Mouse (Mus musculus): ENCODE measurements at regions not wholly inside any gene's neighbourhood (a gene's known extent, or its start where the extent isn't known, plus 50 kb on each side); places are given as distances from the start of the nearest gene placed in this dataset.

DNA sequence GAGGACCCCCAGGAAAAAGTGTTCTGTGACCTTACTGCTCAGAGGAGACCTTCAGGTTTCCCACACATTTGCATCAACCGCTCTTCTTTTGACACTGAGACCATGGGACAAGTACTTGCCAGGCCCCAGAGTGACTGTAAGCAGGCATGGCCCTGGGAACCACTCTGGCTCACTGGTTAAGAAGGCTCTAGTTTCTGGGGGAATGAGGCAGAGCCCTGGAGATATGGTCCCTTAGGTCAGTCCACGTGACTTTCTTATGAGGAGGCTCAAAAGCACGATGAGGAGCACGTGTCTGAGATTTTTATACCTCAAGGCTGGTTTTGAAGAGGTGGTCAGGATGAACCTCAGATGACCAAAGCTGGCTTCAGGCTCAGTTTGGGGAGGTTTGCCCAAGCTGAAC is 72.1 kb upstream of the Ppara start:
- Histone ChIP-seq H3K4me1 (peaks cover 21% of the 10 kb centered on the region), H3K36me3 (no peaks in the 10 kb centered on the region), H3K9me3 (no peaks in the 10 kb centered on the region), H3K27me3 (0 out of 2 replicates have a peak, but pooled peaks cover 3% of the 10 kb centered on the region), H3K27ac (replicated peaks) (no peak overlapping the region), H3K4me2 (replicated peaks) (no peak overlapping the region), H3K9ac (replicated peaks) (no peak overlapping the region), H3K4me3 (no peak overlapping the region)
- WGBS = 83% methylated on average over 4 of the region's 4 CpGs
- no peak for ATAC-seq (replicated peaks)

DNA sequence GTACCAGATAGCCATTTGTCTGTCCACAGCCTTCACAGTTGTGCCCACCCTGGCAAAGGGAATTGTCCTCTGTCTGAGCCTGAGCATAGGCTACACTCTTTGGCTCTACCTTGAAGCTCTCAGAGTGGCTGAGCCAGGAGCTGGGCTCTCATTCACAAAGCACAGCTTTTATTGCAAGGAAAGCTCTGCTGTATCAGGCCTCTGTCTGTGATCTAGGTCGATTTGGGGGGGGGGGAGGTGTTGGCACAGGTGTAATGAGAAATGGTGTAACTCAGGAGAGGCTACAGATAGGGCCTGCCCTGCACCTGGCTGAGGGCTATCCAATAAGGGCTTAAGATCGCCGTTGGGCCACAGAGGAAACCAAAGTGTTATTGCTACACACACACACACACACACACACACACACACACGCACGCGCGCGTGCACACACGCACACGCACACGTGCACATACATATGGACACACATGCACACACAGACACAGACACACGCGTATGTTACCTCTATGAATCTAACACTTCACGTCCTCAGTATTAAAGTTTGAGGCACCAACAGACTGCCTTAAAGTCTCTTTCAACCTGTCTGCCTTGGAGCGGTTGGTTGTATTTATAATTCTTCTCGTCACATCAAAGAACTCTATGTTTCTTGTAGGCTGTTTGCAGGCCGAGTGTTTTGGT is 70.9 kb upstream of the Ppara start:
- Histone ChIP-seq H3K4me1 (peaks cover 33% of the 10 kb centered on the region), H3K27ac (replicated peaks) (peak overlapping the region; percentile 45; the same call in 1 of the 2 replicates), H3K9ac (replicated peaks) (no peak overlapping the region), H3K4me3 (no peak overlapping the region), H3K4me2 (replicated peaks) (no peak overlapping the region), H3K27me3 (0 out of 2 replicates have a peak, but pooled peaks cover 3% of the 10 kb centered on the region), H3K36me3 (no peaks in the 10 kb centered on the region), H3K9me3 (no peaks in the 10 kb centered on the region)
- 86% methylated on average over 17 of the region's 17 CpGs for WGBS
- ATAC-seq (replicated peaks) = no peak

DNA sequence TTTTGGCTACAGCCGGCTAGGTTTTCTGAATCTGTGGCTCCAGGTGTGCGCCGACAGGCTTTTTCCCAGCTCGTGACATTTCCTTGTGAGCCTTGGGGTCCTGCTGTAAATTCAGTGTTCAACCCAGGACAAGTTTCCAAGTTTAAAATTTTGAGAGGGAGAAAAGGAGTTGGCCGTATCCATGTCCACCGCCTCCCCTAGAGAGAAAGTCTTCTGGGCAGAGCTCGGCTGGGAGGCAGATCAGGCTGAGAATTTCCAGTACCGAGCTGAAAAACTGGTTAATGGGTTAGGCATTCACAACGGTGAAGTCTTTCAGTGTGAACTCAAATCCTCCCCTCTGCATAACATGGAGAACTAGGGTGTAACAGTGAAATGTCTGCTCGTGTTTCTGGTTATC is 70.4 kb upstream of the Ppara start:
- Histone ChIP-seq H3K27ac (replicated peaks) (peak overlapping the region; percentile 45; the same call in 1 of the 2 replicates), H3K9me3 (no peaks in the 10 kb centered on the region), H3K4me3 (no peak overlapping the region), H3K27me3 (0 out of 2 replicates have a peak, but pooled peaks cover 3% of the 10 kb centered on the region), H3K9ac (replicated peaks) (no peak overlapping the region), H3K36me3 (no peaks in the 10 kb centered on the region), H3K4me1 (peaks cover 38% of the 10 kb centered on the region), H3K4me2 (replicated peaks) (no peak overlapping the region)
- 67% methylated on average over 10 of the region's 10 CpGs for WGBS
- no peak for ATAC-seq (replicated peaks)

DNA sequence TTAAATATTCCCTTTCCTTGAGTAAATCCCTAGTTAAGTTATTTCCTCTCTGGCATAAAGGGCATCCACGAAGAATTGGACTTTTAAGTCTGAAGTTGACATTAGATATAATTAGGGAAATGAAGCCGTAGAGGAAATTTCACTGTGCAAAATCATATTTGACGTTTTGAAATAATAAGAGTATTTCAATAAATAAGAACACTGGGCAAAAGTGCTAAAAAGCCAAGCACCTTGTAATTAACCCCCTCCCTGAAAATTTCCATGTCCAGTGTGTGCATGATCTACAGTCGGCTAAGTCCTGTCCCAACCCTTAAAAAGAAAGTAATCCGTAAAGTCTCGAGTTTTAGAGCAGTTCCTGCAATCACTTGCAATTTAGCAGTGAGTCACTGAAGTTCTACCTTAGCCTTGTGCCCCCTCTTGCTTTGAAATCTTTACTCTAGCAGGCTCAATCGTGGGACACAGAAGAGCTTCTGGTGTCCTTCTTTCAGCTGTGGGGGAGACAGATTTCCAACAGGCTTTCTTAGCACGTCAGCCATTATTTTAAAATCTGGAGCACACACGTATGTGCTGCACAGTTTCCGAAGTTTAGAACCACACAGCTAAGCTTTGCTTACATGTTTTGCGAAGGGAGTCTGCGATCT is 69.5 kb upstream of the Ppara start:
- Histone ChIP-seq H3K27me3 (0 out of 2 replicates have a peak, but pooled peaks cover 3% of the 10 kb centered on the region), H3K9me3 (no peaks in the 10 kb centered on the region), H3K4me1 (peaks cover 45% of the 10 kb centered on the region), H3K4me2 (replicated peaks) (0 out of 2 replicates have a peak overlapping the region, but pooled peaks have one; percentile 5), H3K27ac (replicated peaks) (peak overlapping the region; percentile 14; the same call in 1 of the 2 replicates), H3K9ac (replicated peaks) (0 out of 2 replicates have a peak overlapping the region, but pooled peaks have one; percentile 28), H3K36me3 (no peaks in the 10 kb centered on the region), H3K4me3 (no peak overlapping the region)
- ATAC-seq (replicated peaks) = no peak
- WGBS = 78% methylated on average over 12 of the region's 12 CpGs

DNA sequence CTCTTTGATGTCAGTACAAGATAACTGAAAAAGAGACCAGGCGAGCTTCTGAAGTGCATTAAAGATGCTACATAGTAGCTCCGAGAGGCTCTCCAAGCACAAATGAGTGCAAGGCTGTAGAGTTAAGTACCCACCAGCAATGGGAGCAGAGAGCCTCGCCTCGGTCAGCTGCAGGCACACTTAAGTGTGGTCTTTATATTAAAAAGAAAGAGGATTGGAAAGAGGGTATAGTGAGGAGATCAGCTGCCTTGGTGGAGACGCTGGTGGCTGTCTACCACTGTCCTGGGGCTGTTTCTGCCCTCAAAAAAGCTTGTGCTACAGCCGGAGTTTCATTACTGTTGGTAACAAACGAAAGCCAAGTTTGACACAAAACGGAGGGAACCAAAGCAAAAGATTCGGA is 68.3 kb upstream of the Ppara start:
- H3K4me1 ChIP-seq = peaks cover 39% of the 10 kb centered on the region
- H3K9ac ChIP-seq (replicated peaks) = peak overlapping the region; percentile 45
- ATAC-seq (replicated peaks) = no peak
- peak overlapping the region; percentile 40 for H3K4me2 ChIP-seq (replicated peaks)
- H3K9me3 ChIP-seq = no peaks in the 10 kb centered on the region
- 43% methylated on average over 9 of the region's 9 CpGs for WGBS
- H3K27me3 ChIP-seq = 0 out of 2 replicates have a peak, but pooled peaks cover 3% of the 10 kb centered on the region
- H3K4me3 ChIP-seq = peak overlapping the region; percentile 25
- H3K27ac ChIP-seq (replicated peaks) = peak overlapping the region; percentile 100
- no peaks in the 10 kb centered on the region for H3K36me3 ChIP-seq

DNA sequence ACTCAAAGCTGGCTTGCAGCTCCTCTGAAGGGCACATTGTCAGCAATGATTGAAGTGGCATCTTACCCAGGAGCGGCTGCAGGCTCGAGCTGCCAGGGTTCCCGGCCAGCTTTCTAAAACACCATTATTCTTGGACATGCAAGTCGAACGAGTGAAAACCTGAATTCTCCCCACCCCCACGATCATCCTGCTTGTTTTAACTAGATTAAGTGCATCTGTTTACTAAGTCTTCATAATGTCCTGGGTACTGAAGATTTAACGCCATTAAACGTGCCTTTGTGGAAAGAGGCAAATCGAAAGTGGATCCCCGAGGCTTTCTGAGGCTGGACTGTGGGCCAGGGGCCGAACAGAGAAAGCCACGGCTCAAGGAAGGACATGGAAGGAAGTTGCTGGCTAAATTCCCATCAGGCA is 67.4 kb upstream of the Ppara start:
- peaks cover 39% of the 10 kb centered on the region for H3K4me1 ChIP-seq
- peak overlapping the region; percentile 24 for H3K4me3 ChIP-seq
- 16% methylated on average over 12 of the region's 12 CpGs for WGBS
- no peaks in the 10 kb centered on the region for H3K9me3 ChIP-seq
- peak overlapping the region; percentile 40 for H3K4me2 ChIP-seq (replicated peaks)
- no peaks in the 10 kb centered on the region for H3K36me3 ChIP-seq
- no peak for ATAC-seq (replicated peaks)
- peak overlapping the region; percentile 100 for H3K27ac ChIP-seq (replicated peaks)
- 0 out of 2 replicates have a peak, but pooled peaks cover 3% of the 10 kb centered on the region for H3K27me3 ChIP-seq
- H3K9ac ChIP-seq (replicated peaks) = peak overlapping the region; percentile 38

DNA sequence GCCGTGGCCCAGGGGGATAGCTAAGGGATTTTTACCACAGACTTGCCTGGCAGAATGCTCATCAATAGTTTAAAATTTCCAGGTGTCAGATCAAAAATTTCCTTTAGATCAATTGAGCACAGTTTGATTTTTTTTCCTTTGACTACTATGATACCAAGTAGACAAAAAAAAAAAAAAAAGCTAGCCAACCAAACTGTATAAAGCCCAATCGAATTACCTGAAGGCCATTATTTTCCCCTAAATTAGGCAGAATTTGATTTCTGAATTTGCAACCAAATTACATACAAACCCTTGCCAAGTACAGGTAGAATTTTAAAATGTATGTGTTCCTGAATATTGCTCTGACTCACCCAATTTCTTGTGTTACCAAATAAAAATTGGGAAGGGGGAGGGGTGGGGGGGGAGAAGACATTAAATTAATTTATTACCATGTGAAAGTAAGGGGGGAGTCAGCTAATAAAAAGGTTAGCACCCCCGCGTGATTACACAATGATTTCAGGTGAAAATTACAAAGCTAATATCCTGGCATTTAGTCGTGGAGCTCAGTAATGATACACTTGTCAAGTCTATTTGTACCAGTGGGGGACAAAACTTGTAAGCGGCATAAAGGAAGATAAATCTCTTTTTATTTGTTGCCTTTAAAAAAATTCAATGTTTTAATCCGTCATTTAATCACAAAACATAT is 66.7 kb upstream of the Ppara start:
- ATAC-seq (replicated peaks) = no peak
- 72% methylated on average over 7 of the region's 7 CpGs for WGBS
- Histone ChIP-seq H3K4me3 (peak overlapping the region; percentile 24; the same call in 1 of the 2 replicates), H3K9me3 (no peaks in the 10 kb centered on the region), H3K9ac (replicated peaks) (peak overlapping the region; percentile 38), H3K27me3 (0 out of 2 replicates have a peak, but pooled peaks cover 3% of the 10 kb centered on the region), H3K4me1 (peaks cover 39% of the 10 kb centered on the region), H3K4me2 (replicated peaks) (peak overlapping the region; percentile 40), H3K27ac (replicated peaks) (peak overlapping the region; percentile 100), H3K36me3 (no peaks in the 10 kb centered on the region)

DNA sequence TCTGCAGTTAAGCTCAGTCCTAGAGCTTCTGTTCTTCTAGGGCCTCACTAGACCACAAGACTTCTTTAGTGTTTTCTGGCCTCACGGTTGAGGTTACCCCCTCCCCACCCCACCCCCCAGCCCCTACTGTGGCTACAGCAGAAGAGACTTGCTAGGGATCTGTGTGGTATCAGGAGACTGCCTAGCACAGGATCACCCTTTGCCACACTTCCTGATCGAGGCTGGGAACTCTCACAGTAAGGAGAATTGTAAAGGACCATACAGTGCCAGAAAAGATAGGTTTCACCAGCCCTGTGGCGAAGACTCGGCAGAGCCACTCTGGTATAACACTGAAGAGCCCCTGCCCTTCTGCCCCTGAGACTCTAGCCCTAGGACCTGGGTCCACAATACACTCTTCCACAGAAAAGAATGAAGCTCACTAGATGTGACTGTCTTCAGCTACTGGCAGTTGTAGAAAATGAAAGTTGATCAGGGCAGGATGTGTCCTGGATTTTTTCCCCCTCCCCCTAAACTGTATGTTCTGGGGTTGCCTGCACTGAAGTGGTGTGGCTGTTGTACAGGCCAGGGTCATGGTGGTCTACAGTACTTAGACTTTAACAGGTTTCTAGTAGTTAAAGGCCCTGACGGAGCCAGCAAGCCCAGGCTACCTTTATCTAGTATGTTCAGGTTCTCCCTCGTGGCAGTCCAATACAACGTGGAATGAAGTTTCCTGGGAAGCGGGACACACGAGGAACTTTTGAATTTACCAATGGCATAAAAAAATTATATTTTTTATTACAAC is 65.7 kb upstream of the Ppara start:
- Histone ChIP-seq H3K9me3 (no peaks in the 10 kb centered on the region), H3K27ac (replicated peaks) (peak overlapping the region; percentile 100), H3K4me1 (peaks cover 44% of the 10 kb centered on the region), H3K9ac (replicated peaks) (peak overlapping the region; percentile 38), H3K27me3 (0 out of 2 replicates have a peak, but pooled peaks cover 3% of the 10 kb centered on the region), H3K4me3 (peak overlapping the region; percentile 77), H3K4me2 (replicated peaks) (peak overlapping the region; percentile 62), H3K36me3 (no peaks in the 10 kb centered on the region)
- WGBS = 38% methylated on average over 9 of the region's 9 CpGs
- ATAC-seq (replicated peaks) = no peak

DNA sequence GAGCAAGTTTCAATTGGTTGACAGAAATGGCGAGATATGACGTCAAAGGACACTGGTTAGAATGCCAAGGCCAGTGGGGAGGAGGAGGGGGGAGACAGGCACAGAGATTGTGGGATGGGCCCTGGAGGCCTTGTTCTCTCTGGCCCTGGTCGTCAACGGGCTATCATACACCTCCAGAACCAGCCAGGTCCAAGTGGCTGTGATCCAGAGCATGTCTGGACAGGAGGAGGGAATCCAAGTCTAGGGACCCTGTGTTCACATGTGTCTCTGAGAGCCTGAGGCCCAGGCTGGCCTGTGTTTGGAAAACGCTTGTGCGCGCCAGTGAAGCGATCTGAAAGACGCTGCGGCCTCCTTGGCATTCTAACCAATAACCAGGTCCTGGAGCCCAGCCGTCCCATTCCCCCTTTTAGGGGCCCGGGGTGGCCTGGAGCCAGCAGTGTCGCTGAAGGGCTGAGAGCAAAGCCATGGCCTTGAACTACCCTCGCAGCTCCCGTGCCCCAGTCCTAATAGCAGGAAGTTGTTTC is 65.1 kb upstream of the Ppara start:
- Histone ChIP-seq H3K27ac (replicated peaks) (peak overlapping the region; percentile 100), H3K4me1 (peaks cover 51% of the 10 kb centered on the region), H3K4me3 (peak overlapping the region; percentile 77), H3K27me3 (0 out of 2 replicates have a peak, but pooled peaks cover 3% of the 10 kb centered on the region), H3K9me3 (no peaks in the 10 kb centered on the region), H3K9ac (replicated peaks) (peak overlapping the region; percentile 100), H3K4me2 (replicated peaks) (peak overlapping the region; percentile 62), H3K36me3 (no peaks in the 10 kb centered on the region)
- peak; percentile 53 for ATAC-seq (replicated peaks)
- 14% methylated on average over 15 of the region's 15 CpGs for WGBS

DNA sequence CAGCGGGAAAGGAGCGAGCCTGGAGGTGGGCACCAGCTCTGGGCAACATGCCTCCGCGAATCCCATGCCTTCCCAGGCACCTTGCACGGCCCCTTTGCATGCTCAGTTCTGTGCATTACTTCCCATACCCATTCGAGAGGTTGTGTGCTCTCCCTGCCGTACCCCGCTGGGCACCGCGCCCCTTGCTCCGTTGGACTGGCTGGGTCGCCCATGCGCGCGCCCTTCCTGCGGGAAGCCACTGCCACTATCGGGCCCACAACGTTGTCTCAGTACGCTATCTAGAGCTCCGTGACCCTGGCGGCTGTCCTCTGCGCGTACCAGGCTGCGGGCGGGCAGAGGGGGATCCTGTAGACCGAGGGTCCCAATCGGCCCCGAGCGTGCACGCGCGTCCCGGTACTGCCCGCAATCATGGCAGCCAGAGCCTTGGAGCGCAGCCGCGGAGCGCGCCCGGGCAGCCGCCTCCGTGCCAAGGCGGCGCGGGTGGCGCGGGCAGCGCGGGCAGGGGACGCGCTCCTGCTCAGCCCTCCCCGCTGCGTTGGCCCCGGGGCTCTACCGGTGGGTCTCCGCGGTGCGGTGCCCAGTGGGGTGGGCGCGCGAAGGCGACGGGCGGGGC is 64.5 kb upstream of the Ppara start:
- WGBS = under 1% methylated on average over 62 of the region's 64 CpGs
- H3K4me2 ChIP-seq (replicated peaks) = peak overlapping the region; percentile 62
- ATAC-seq (replicated peaks) = peak; percentile 68

More for the DNA sequence above, 64.5 kb upstream of the Ppara start:
- Histone ChIP-seq H3K9me3 (no peaks in the 10 kb centered on the region), H3K27me3 (0 out of 2 replicates have a peak, but pooled peaks cover under 1% of the 10 kb centered on the region), H3K36me3 (0 out of 2 replicates have a peak, but pooled peaks cover under 1% of the 10 kb centered on the region), H3K4me3 (peak overlapping the region; percentile 77), H3K9ac (replicated peaks) (peak overlapping the region; percentile 100), H3K27ac (replicated peaks) (peak overlapping the region; percentile 100), H3K4me1 (peaks cover 56% of the 10 kb centered on the region)

All from forebrain, embryonic 15.5 days (tissue).